Mouse (Mus musculus): Measurements from ENCODE around the gene Taar6. TPM values are rescaled to one million over a fixed set of nuclear protein-coding genes. Genes with fewer than 3 reads are reported as not detected.

The Taar6 gene
- total RNA-seq (2023): not detected

GRCm38 (mm10) chr10:23985546-23985945 is at the start of gene Taar6:
Gene Taar6 (minus strand): TSS chr10:23985646.

GRCm38 (mm10) chr10:24026922-24027321 is 41.5 kb upstream of the Taar6 start, which contains the start of gene Taar7d:
Gene Taar7d (plus strand): TSS chr10:24027222.

GRCm38 (mm10) chr10:23999639-24000038 is 14.2 kb upstream of the Taar6 start, which contains the start of gene Taar7b:
Gene Taar7b (plus strand): TSS chr10:23999939.

GRCm38 (mm10) chr10:23993381-23993780 is 7.9 kb upstream of the Taar6 start, which contains the start of gene Taar7a:
Gene Taar7a (minus strand): TSS chr10:23993481.

GRCm38 (mm10) chr10:23970656-23971165 is 14.7 kb downstream of the Taar6 start, which contains the start of gene Taar5:
Gene Taar5 (plus strand): TSS chr10:23970706.

GRCm38 (mm10) chr10:23960444-23960915 is 25.0 kb downstream of the Taar6 start, which contains the start of gene Taar4:
Gene Taar4 (plus strand): TSS chr10:23960494.

GRCm38 (mm10) chr10:23949508-23950005 is 35.9 kb downstream of the Taar6 start, which contains the start of gene Taar3:
Gene Taar3 (plus strand): TSS chr10:23949558.

GRCm38 (mm10) chr10:23938312-23938711 is 47.1 kb downstream of the Taar6 start, which contains the start of gene Taar2:
Gene Taar2 (plus strand): TSS chr10:23938572.

Other genes starting within 250 kb of the Taar6 start
- 901 TPM for gene Rps12, start 198.4 kb downstream of the Taar6 start, total RNA-seq (2023)
- not detected for gene Slc18b1, start 188.7 kb downstream of the Taar6 start, total RNA-seq (2023)
- 0.32 TPM for gene Vnn3, start 134.2 kb downstream of the Taar6 start, total RNA-seq (2023)
- not detected for gene Vnn1, start 91.0 kb downstream of the Taar6 start, total RNA-seq (2023)
- not detected for gene Taar1, start 65.3 kb downstream of the Taar6 start, total RNA-seq (2023)
- gene Taar2, start 47.1 kb downstream of the Taar6 start, total RNA-seq (2023): not detected
- gene Taar3, start 36.1 kb downstream of the Taar6 start, total RNA-seq (2023): not detected
- not detected for gene Taar4, start 25.2 kb downstream of the Taar6 start, total RNA-seq (2023)
- not detected for gene Taar5, start 14.9 kb downstream of the Taar6 start, total RNA-seq (2023)
- gene Taar7a, start 7.8 kb upstream of the Taar6 start, total RNA-seq (2023): not detected
- gene Taar7b, start 14.3 kb upstream of the Taar6 start, total RNA-seq (2023): not detected
- gene Taar7d, start 41.6 kb upstream of the Taar6 start, total RNA-seq (2023): not detected
- not detected for gene Taar7e, start 52.0 kb upstream of the Taar6 start, total RNA-seq (2023)
- not detected for gene Taar7f, start 63.9 kb upstream of the Taar6 start, total RNA-seq (2023)
- gene Taar8a, start 90.9 kb upstream of the Taar6 start, total RNA-seq (2023): not detected
- not detected for gene Taar8b, start 106.6 kb upstream of the Taar6 start, total RNA-seq (2023)
- not detected for gene Taar8c, start 116.3 kb upstream of the Taar6 start, total RNA-seq (2023)
- gene Taar9, start 123.9 kb upstream of the Taar6 start, total RNA-seq (2023): not detected
- 29.5 TPM for gene Stx7, start 163.7 kb upstream of the Taar6 start, total RNA-seq (2023)
- gene Moxd1, start 237.9 kb upstream of the Taar6 start, total RNA-seq (2023): not detected